Mouse (Mus musculus): ENCODE results near the gene Brf1. TPM values are rescaled to one million over a fixed set of nuclear protein-coding genes. Genes with fewer than 3 reads are reported as not detected.

Gene Brf1
- polyA plus RNA-seq, 1 experiment from 2014 or later = 61.9 TPM

- Histone ChIP-seq H3K9me3 (no peaks in the 10 kb centered on the region), H3K9ac (replicated peaks) (no peak overlapping the region), H3K4me1 (replicated peaks) (no peaks in the 10 kb centered on the region), H3K36me3 (peaks cover 98% of the 10 kb centered on the region), H3K27ac (no peak overlapping the region), H3K27me3 (no peaks in the 10 kb centered on the region), H3K4me3 (replicated peaks) (no peak overlapping the region), H3K4me2 (replicated peaks) (no peak overlapping the region)
- 87% methylated on average over 13 of the region's 13 CpGs for WGBS
- ATAC-seq = no peak
Measured at GRCm38 (mm10) chr12:112965783-112966182, 34.7 kb downstream of the Brf1 start.

DNA sequence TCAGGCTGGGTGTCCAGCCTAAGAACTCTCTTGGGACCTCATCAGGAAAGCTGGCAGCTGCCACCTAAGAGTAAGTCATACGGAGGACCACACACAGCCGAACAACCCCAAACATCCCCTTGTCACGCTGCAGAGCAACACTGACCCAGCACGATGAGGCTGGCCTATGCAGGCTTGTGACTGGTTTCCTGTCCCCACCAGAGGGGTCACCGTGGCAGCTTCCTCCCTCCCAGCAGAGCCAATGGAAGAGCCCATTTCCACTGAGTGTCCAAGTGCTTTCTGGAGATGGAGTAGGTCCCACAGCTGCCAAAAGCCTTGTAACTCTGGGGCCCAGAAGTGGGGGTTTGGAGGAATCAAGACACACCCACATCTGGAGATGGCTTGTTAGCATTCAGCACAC lies 38.6 kb downstream of the Brf1 start:
- H3K36me3 ChIP-seq = peaks cover 74% of the 10 kb centered on the region
- no peak for ATAC-seq
- no peaks in the 10 kb centered on the region for H3K9me3 ChIP-seq
- H3K27ac ChIP-seq = no peak overlapping the region
- 73% methylated on average over 5 of the region's 5 CpGs for whole genome bisulfite sequencing
- no peak overlapping the region for H3K4me2 ChIP-seq (replicated peaks)
- no peaks in the 10 kb centered on the region for H3K4me1 ChIP-seq (replicated peaks)
- H3K4me3 ChIP-seq (replicated peaks) = no peak overlapping the region
- no peak overlapping the region for H3K9ac ChIP-seq (replicated peaks)
- no peaks in the 10 kb centered on the region for H3K27me3 ChIP-seq

GRCm38 (mm10) chr12:112961428-112961827 lies 39.1 kb downstream of the Brf1 start:
- Histone ChIP-seq H3K36me3 (peaks cover 69% of the 10 kb centered on the region), H3K27ac (no peak overlapping the region), H3K4me3 (replicated peaks) (no peak overlapping the region), H3K4me2 (replicated peaks) (no peak overlapping the region), H3K9ac (replicated peaks) (no peak overlapping the region), H3K4me1 (replicated peaks) (no peaks in the 10 kb centered on the region), H3K9me3 (no peaks in the 10 kb centered on the region), H3K27me3 (no peaks in the 10 kb centered on the region)
- WGBS = 79% methylated on average over 7 of the region's 7 CpGs
- no peak for ATAC-seq

GRCm38 (mm10) chr12:112959421-112959820 lies 41.1 kb downstream of the Brf1 start:
- Histone ChIP-seq H3K27ac (no peak overlapping the region), H3K9me3 (no peaks in the 10 kb centered on the region), H3K4me3 (replicated peaks) (no peak overlapping the region), H3K9ac (replicated peaks) (no peak overlapping the region), H3K27me3 (no peaks in the 10 kb centered on the region), H3K4me2 (replicated peaks) (no peak overlapping the region), H3K36me3 (peaks cover 51% of the 10 kb centered on the region), H3K4me1 (replicated peaks) (no peaks in the 10 kb centered on the region)
- WGBS = 87% methylated on average over 8 of the region's 8 CpGs
- ATAC-seq = no peak

- H3K27me3 ChIP-seq = no peaks in the 10 kb centered on the region
- no peaks in the 10 kb centered on the region for H3K4me1 ChIP-seq (replicated peaks)
- H3K36me3 ChIP-seq = peaks cover 40% of the 10 kb centered on the region
- 46% methylated on average over 4 of the region's 4 CpGs for WGBS
- no peak overlapping the region for H3K9ac ChIP-seq (replicated peaks)
- ATAC-seq = peak; percentile 14; the same call in 1 of the 2 replicates
- H3K9me3 ChIP-seq = no peaks in the 10 kb centered on the region
- H3K27ac ChIP-seq = no peak overlapping the region
- H3K4me2 ChIP-seq (replicated peaks) = no peak overlapping the region
- H3K4me3 ChIP-seq (replicated peaks) = no peak overlapping the region
Measured at GRCm38 (mm10) chr12:112958303-112958702, 42.2 kb downstream of the Brf1 start.

GRCm38 (mm10) chr12:112955800-112956199 lies 44.7 kb downstream of the Brf1 start:
- peak; percentile 59; the same call in 1 of the 2 replicates for ATAC-seq

DNA sequence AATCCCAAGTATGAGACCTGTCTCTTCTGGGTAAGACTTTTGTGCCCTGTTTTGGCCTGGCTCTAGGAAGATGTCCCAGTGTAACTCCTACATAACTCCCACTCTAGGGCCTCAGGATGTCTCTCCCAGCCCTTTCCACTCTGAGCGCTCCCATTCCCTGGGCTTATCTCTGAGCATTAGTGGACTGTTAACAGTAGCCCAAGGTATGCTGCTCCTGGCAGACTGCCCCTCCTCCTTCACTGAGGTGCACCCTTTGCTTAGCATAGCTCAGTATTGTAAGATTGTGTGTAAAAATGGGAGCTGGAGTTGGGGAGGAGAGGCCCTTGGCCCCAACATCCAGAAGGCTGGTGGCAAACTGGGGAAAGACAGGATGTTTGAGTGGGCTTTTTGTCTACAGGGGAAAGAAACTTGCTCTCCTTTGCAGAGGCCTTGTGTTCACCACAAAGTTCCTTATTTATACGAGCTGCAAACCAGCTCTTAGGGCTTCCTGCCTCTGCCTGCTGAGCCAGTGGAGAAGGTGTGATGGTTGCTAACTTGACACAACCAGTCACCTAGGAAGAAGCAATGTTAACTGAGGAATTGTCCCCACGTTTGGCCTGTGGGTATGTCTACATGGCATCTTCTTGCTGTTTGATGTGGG lies 47.5 kb downstream of the Brf1 start:
- Histone ChIP-seq H3K4me1 (replicated peaks) (peaks cover 26% of the 10 kb centered on the region), H3K27me3 (no peaks in the 10 kb centered on the region), H3K4me2 (replicated peaks) (no peak overlapping the region), H3K36me3 (no peaks in the 10 kb centered on the region), H3K27ac (no peak overlapping the region), H3K9me3 (no peaks in the 10 kb centered on the region), H3K4me3 (replicated peaks) (no peak overlapping the region), H3K9ac (replicated peaks) (no peak overlapping the region)
- no peak for ATAC-seq
- WGBS = 88% methylated on average over 3 of the region's 3 CpGs

More at GRCm38 (mm10) chr12:112955800-112956199, 44.7 kb downstream of the Brf1 start:
- no peak overlapping the region for H3K4me2 ChIP-seq (replicated peaks)
- H3K4me3 ChIP-seq (replicated peaks) = no peak overlapping the region
- H3K9ac ChIP-seq (replicated peaks) = no peak overlapping the region
- no peak overlapping the region for H3K27ac ChIP-seq
- H3K4me1 ChIP-seq (replicated peaks) = peaks cover 12% of the 10 kb centered on the region
- H3K27me3 ChIP-seq = no peaks in the 10 kb centered on the region
- H3K36me3 ChIP-seq = peaks cover 15% of the 10 kb centered on the region
- no peaks in the 10 kb centered on the region for H3K9me3 ChIP-seq
- 32% methylated on average over 4 of the region's 4 CpGs for WGBS

- Histone ChIP-seq H3K4me2 (replicated peaks) (no peak overlapping the region), H3K4me1 (replicated peaks) (peaks cover 26% of the 10 kb centered on the region), H3K4me3 (replicated peaks) (no peak overlapping the region), H3K9ac (replicated peaks) (no peak overlapping the region), H3K27ac (no peak overlapping the region), H3K27me3 (no peaks in the 10 kb centered on the region), H3K36me3 (no peaks in the 10 kb centered on the region), H3K9me3 (no peaks in the 10 kb centered on the region)
- no peak for ATAC-seq
- WGBS = 78% methylated on average over 8 of the region's 8 CpGs
Measured at GRCm38 (mm10) chr12:112952433-112952832, 48.1 kb downstream of the Brf1 start.

DNA sequence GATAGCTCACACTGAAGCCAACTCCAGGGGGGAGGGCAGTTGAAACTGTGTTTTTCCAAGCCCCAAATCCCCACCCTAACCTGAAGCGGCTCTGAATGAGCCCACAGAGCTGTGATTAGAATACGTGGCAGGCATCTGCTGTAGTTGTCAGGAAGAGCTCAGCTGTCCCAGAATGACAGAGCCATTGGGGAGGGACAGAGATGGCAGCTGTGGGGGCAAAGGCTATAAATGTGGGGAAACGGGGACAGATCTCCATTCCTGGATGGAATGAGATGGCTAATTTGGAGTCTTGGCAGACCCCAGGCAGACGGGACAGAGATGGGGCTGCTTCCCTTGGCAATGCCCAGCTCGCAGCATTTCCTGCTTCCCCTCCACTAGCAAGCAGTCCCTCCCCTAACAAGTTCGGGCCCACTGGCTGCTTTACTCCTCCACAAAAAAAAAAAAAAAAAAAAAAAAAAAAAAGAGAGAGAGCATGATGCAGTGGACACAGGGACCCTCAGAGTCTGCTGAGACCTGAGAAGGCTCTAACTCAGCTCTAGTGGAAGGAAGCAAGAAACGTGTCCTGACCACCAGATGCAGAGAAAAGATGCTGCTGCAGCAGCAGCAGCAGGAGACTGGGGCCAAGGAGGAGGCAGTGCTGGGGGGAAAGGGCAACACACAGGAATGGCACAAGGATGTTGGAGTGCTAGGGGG lies 49.2 kb downstream of the Brf1 start:
- H3K4me3 ChIP-seq (replicated peaks) = no peak overlapping the region; the same call in 1 of the 2 replicates
- 25% methylated on average over 7 of the region's 7 CpGs for WGBS

GRCm38 (mm10) chr12:112950761-112951129 lies 49.8 kb downstream of the Brf1 start:
- H3K4me1 ChIP-seq (replicated peaks) = peaks cover 26% of the 10 kb centered on the region
- H3K9ac ChIP-seq (replicated peaks) = peak overlapping the region; percentile 82
- no peaks in the 10 kb centered on the region for H3K9me3 ChIP-seq
- peak overlapping the region; percentile 52 for H3K4me3 ChIP-seq (replicated peaks)
- peak overlapping the region; percentile 80 for H3K4me2 ChIP-seq (replicated peaks)
- peak; percentile 44 for ATAC-seq
- WGBS = 8% methylated on average over 6 of the region's 6 CpGs
- H3K36me3 ChIP-seq = no peaks in the 10 kb centered on the region
- H3K27ac ChIP-seq = peak overlapping the region; percentile 91
- H3K27me3 ChIP-seq = no peaks in the 10 kb centered on the region

More for the DNA sequence above, 49.2 kb downstream of the Brf1 start:
- Histone ChIP-seq H3K4me2 (replicated peaks) (peak overlapping the region; percentile 80), H3K9me3 (no peaks in the 10 kb centered on the region), H3K36me3 (no peaks in the 10 kb centered on the region), H3K9ac (replicated peaks) (peak overlapping the region; percentile 82), H3K27ac (peak overlapping the region; percentile 91), H3K27me3 (no peaks in the 10 kb centered on the region), H3K4me1 (replicated peaks) (peaks cover 26% of the 10 kb centered on the region)
- ATAC-seq = no peak

DNA sequence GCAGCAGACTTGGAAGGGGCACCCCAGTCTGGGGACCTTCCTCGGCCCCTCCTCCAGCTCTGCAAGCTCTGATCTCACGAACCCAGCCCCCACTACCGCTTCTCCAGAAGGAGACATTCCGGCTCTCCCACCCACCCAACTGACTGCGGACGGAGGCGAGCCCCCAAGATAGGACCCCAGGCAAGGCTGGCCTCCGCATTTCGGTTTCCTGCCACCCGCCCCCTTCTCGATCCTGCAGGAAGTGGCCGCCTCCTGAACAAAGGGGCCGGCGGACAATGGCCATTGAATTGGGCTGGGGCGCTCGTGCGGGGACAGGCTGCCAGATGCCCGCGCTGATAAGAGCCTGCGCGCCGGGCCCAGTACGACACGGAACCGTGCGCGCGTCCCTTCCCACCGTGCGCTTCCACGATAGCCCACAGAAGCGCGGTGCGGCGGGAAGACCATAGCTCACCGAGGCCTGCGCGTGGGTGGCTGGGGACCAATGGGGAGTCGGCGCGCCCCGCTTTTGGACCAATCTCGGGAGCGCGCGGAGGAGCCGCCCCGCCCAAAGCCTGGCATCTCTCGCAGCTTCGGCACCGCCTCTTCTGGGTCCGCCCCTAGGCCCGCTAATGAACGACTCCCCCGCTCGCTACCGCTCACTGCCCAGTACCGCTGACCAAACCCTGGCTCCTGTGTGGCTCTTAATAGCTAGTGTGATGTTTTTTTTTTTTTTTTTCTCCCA lies 50.3 kb downstream of the Brf1 start:
- Histone ChIP-seq H3K4me2 (replicated peaks) (peak overlapping the region; percentile 80), H3K27ac (peak overlapping the region; percentile 91), H3K36me3 (no peaks in the 10 kb centered on the region), H3K4me1 (replicated peaks) (peaks cover 26% of the 10 kb centered on the region), H3K9ac (replicated peaks) (peak overlapping the region; percentile 82), H3K4me3 (replicated peaks) (peak overlapping the region; percentile 52), H3K27me3 (no peaks in the 10 kb centered on the region), H3K9me3 (no peaks in the 10 kb centered on the region)
- ATAC-seq = peak; percentile 89
- under 1% methylated on average over 58 of the region's 58 CpGs for WGBS

GRCm38 (mm10) chr12:112947307-112947706 lies 53.2 kb downstream of the Brf1 start:
- Histone ChIP-seq H3K9me3 (no peaks in the 10 kb centered on the region), H3K4me1 (replicated peaks) (peaks cover 28% of the 10 kb centered on the region), H3K4me3 (replicated peaks) (no peak overlapping the region), H3K27ac (no peak overlapping the region), H3K9ac (replicated peaks) (no peak overlapping the region), H3K27me3 (no peaks in the 10 kb centered on the region), H3K4me2 (replicated peaks) (no peak overlapping the region), H3K36me3 (no peaks in the 10 kb centered on the region)
- WGBS = 29% methylated on average over 4 of the region's 4 CpGs
- no peak for ATAC-seq

Measured in midbrain, embryonic 13.5 days (tissue).